Comparison of ENCODE assay signal across 19 mouse cellular contexts in genomic region chr4:108448091-108448490, GRCm38 (mm10).
"Had no signal": no experiment of that assay in that cellular context is flagged by ENCODE, and none has a peak within 500 bp of the region (broad histone marks: within the 10 kb centered on the region; RNA-seq: fewer than 3 reads in every experiment).

No protein-coding gene starts in this region.

- H3K4me3 ChIP-seq: layer of hippocampus, adult 2 months; limb, embryonic 10.5 days; limb, embryonic 13.5 days; liver, embryonic 12.5 days; liver, embryonic 15.5 days; stomach, embryonic 15.5 days had no signal

- H3K27me3 ChIP-seq: limb, embryonic 13.5 days; stomach, embryonic 15.5 days had no signal

- H3K4me1 ChIP-seq: limb, embryonic 13.5 days; liver, embryonic 12.5 days; liver, embryonic 15.5 days; stomach, embryonic 15.5 days had no signal

- ATAC-seq: liver, embryonic 12.5 days had no signal

- H3K4me2 ChIP-seq: limb, embryonic 13.5 days; liver, embryonic 12.5 days; liver, embryonic 15.5 days; midbrain, embryonic 11.5 days; stomach, embryonic 15.5 days had no signal

- H3K9ac ChIP-seq: limb, embryonic 13.5 days; liver, embryonic 12.5 days; liver, embryonic 15.5 days; stomach, embryonic 15.5 days had no signal

- H3K36me3 ChIP-seq: limb, embryonic 10.5 days; limb, embryonic 13.5 days; liver, embryonic 12.5 days; liver, embryonic 15.5 days; stomach, embryonic 15.5 days had no signal

- H3K9me3 ChIP-seq: limb, embryonic 10.5 days; limb, embryonic 13.5 days; liver, embryonic 12.5 days; liver, embryonic 15.5 days; stomach, embryonic 15.5 days had no signal

- H3K27ac ChIP-seq: kidney, postnatal 0 days; layer of hippocampus, adult 2 months; limb, embryonic 10.5 days; limb, embryonic 13.5 days; liver, embryonic 12.5 days; liver, embryonic 15.5 days; stomach, embryonic 15.5 days had no signal

- DNase-seq: kidney, adult 2 months; kidney, postnatal 25 days; layer of hippocampus, adult 9-11 months; liver; lung, adult 18-20 months; lung, postnatal 4 days; midbrain, embryonic 14.5 days; right cerebral cortex, postnatal 4 days; spleen, adult 18-20 months; thymus, adult 18-20 months; thymus, postnatal 4 days had no signal
